Mouse (Mus musculus): Measurements from ENCODE around the gene Scn8a. TPM values are rescaled to one million over a fixed set of nuclear protein-coding genes. Genes with fewer than 3 reads are reported as not detected.
A peak's percentile ranks its signal among the peaks of the same experiment; 100 is the strongest.

Scn8a gene
- polyA plus RNA-seq, 1 experiment from 2014 or later = 5.5 TPM

GRCm38 (mm10) chr15:100884481-100884880 lies 14.8 kb downstream of the Scn8a start:
- ATAC-seq (ENCODE audit: insufficient number of reproducible peaks, low FRiP score, low TSS enrichment, low read depth) = no peak
- 89% methylated on average over 6 of the region's 6 CpGs for WGBS

GRCm38 (mm10) chr15:100891962-100892361 lies 22.3 kb downstream of the Scn8a start:
- Histone ChIP-seq H3K27ac (replicated peaks) (no peak overlapping the region), H3K4me2 (replicated peaks) (no peak overlapping the region), H3K9ac (no peak overlapping the region), H3K4me3 (replicated peaks) (no peak overlapping the region), H3K36me3 (peaks cover 7% of the 10 kb centered on the region; the same call in 1 of the 2 replicates), H3K27me3 (no peaks in the 10 kb centered on the region), H3K9me3 (replicated peaks) (no peaks in the 10 kb centered on the region; the same call in 1 of the 2 replicates), H3K4me1 (no peaks in the 10 kb centered on the region)
- WGBS = 78% methylated on average over 13 of the region's 13 CpGs
- ATAC-seq (ENCODE audit: insufficient number of reproducible peaks, low FRiP score, low TSS enrichment, low read depth) = no peak

More at GRCm38 (mm10) chr15:100884481-100884880, 14.8 kb downstream of the Scn8a start:
- Histone ChIP-seq H3K9me3 (replicated peaks) (no peaks in the 10 kb centered on the region), H3K27me3 (no peaks in the 10 kb centered on the region), H3K4me3 (replicated peaks) (no peak overlapping the region), H3K36me3 (no peaks in the 10 kb centered on the region), H3K9ac (no peak overlapping the region), H3K27ac (replicated peaks) (no peak overlapping the region), H3K4me1 (no peaks in the 10 kb centered on the region), H3K4me2 (replicated peaks) (no peak overlapping the region)

- 97% methylated on average over 23 of the region's 23 CpGs for WGBS
- Histone ChIP-seq H3K4me3 (replicated peaks) (no peak overlapping the region), H3K4me1 (no peaks in the 10 kb centered on the region), H3K9ac (no peak overlapping the region), H3K27me3 (no peaks in the 10 kb centered on the region), H3K27ac (replicated peaks) (no peak overlapping the region), H3K36me3 (peaks cover 7% of the 10 kb centered on the region; the same call in 1 of the 2 replicates), H3K9me3 (replicated peaks) (no peaks in the 10 kb centered on the region; the same call in 1 of the 2 replicates), H3K4me2 (replicated peaks) (no peak overlapping the region)
- no peak for ATAC-seq (ENCODE audit: insufficient number of reproducible peaks, low FRiP score, low TSS enrichment, low read depth)
These were observed 26.8 kb downstream of the Scn8a start for GRCm38 (mm10) chr15:100896502-100896901.

GRCm38 (mm10) chr15:100903811-100904210 lies 34.2 kb downstream of the Scn8a start:
- ATAC-seq (ENCODE audit: insufficient number of reproducible peaks, low FRiP score, low TSS enrichment, low read depth) = no peak
- Histone ChIP-seq H3K27ac (replicated peaks) (no peak overlapping the region), H3K4me3 (replicated peaks) (no peak overlapping the region), H3K9ac (no peak overlapping the region), H3K4me1 (no peaks in the 10 kb centered on the region), H3K9me3 (replicated peaks) (no peaks in the 10 kb centered on the region), H3K4me2 (replicated peaks) (no peak overlapping the region), H3K36me3 (no peaks in the 10 kb centered on the region), H3K27me3 (no peaks in the 10 kb centered on the region)
- WGBS = 76% methylated on average over 9 of the region's 9 CpGs

- no peaks in the 10 kb centered on the region for H3K27me3 ChIP-seq
- no peak for ATAC-seq (ENCODE audit: insufficient number of reproducible peaks, low FRiP score, low TSS enrichment, low read depth)
- H3K4me3 ChIP-seq (replicated peaks) = no peak overlapping the region
- H3K27ac ChIP-seq (replicated peaks) = no peak overlapping the region
- no peak overlapping the region for H3K9ac ChIP-seq
- no peaks in the 10 kb centered on the region for H3K36me3 ChIP-seq
- WGBS = 9% methylated on average over 2 of the region's 2 CpGs
- no peaks in the 10 kb centered on the region for H3K4me1 ChIP-seq
- no peak overlapping the region for H3K4me2 ChIP-seq (replicated peaks)
- no peaks in the 10 kb centered on the region for H3K9me3 ChIP-seq (replicated peaks)
These were observed 35.3 kb downstream of the Scn8a start for GRCm38 (mm10) chr15:100905006-100905405.

GRCm38 (mm10) chr15:100905751-100906150 lies 36.1 kb downstream of the Scn8a start:
- no peaks in the 10 kb centered on the region for H3K36me3 ChIP-seq
- H3K4me3 ChIP-seq (replicated peaks) = no peak overlapping the region
- H3K9me3 ChIP-seq (replicated peaks) = no peaks in the 10 kb centered on the region
- no peak for ATAC-seq (ENCODE audit: insufficient number of reproducible peaks, low FRiP score, low TSS enrichment, low read depth)
- H3K27ac ChIP-seq (replicated peaks) = no peak overlapping the region
- H3K9ac ChIP-seq = no peak overlapping the region
- H3K4me1 ChIP-seq = peaks cover 7% of the 10 kb centered on the region; the same call in 1 of the 2 replicates
- no peaks in the 10 kb centered on the region for H3K27me3 ChIP-seq
- no peak overlapping the region for H3K4me2 ChIP-seq (replicated peaks)
- WGBS = 68% methylated on average over 8 of the region's 8 CpGs

GRCm38 (mm10) chr15:100908817-100909216 lies 39.2 kb downstream of the Scn8a start:
- Histone ChIP-seq H3K4me3 (replicated peaks) (no peak overlapping the region), H3K4me2 (replicated peaks) (no peak overlapping the region), H3K27me3 (no peaks in the 10 kb centered on the region), H3K9me3 (replicated peaks) (no peaks in the 10 kb centered on the region), H3K4me1 (peaks cover 8% of the 10 kb centered on the region; the same call in 1 of the 2 replicates), H3K36me3 (no peaks in the 10 kb centered on the region), H3K9ac (no peak overlapping the region), H3K27ac (replicated peaks) (no peak overlapping the region)
- 45% methylated on average over 3 of the region's 3 CpGs for WGBS
- no peak for ATAC-seq (ENCODE audit: insufficient number of reproducible peaks, low FRiP score, low TSS enrichment, low read depth)

GRCm38 (mm10) chr15:100909734-100910163 lies 40.1 kb downstream of the Scn8a start:
- no peak for ATAC-seq (ENCODE audit: insufficient number of reproducible peaks, low FRiP score, low TSS enrichment, low read depth)
- no peak overlapping the region for H3K27ac ChIP-seq (replicated peaks)

GRCm38 (mm10) chr15:100910381-100910841 lies 40.8 kb downstream of the Scn8a start:
- H3K4me3 ChIP-seq (replicated peaks) = no peak overlapping the region
- no peak overlapping the region for H3K27ac ChIP-seq (replicated peaks)
- H3K9me3 ChIP-seq (replicated peaks) = no peaks in the 10 kb centered on the region
- H3K9ac ChIP-seq = no peak overlapping the region
- no peaks in the 10 kb centered on the region for H3K27me3 ChIP-seq
- peaks cover 11% of the 10 kb centered on the region; the same call in 1 of the 2 replicates for H3K4me1 ChIP-seq
- H3K36me3 ChIP-seq = no peaks in the 10 kb centered on the region
- WGBS = 43% methylated on average over 10 of the region's 10 CpGs
- no peak for ATAC-seq (ENCODE audit: insufficient number of reproducible peaks, low FRiP score, low TSS enrichment, low read depth)
- H3K4me2 ChIP-seq (replicated peaks) = no peak overlapping the region

More at GRCm38 (mm10) chr15:100909734-100910163, 40.1 kb downstream of the Scn8a start:
- no peaks in the 10 kb centered on the region for H3K36me3 ChIP-seq
- no peak overlapping the region for H3K4me3 ChIP-seq (replicated peaks)
- H3K4me1 ChIP-seq = peaks cover 8% of the 10 kb centered on the region; the same call in 1 of the 2 replicates
- H3K9ac ChIP-seq = no peak overlapping the region
- no peak overlapping the region for H3K4me2 ChIP-seq (replicated peaks)
- WGBS = 12% methylated on average over 3 of the region's 3 CpGs
- no peaks in the 10 kb centered on the region for H3K9me3 ChIP-seq (replicated peaks)
- no peaks in the 10 kb centered on the region for H3K27me3 ChIP-seq

GRCm38 (mm10) chr15:100912676-100913266 lies 43.1 kb downstream of the Scn8a start:
- H3K9ac ChIP-seq = no peak overlapping the region
- no peak for ATAC-seq (ENCODE audit: insufficient number of reproducible peaks, low FRiP score, low TSS enrichment, low read depth)
- H3K4me1 ChIP-seq = peaks cover 11% of the 10 kb centered on the region; the same call in 1 of the 2 replicates
- no peak overlapping the region for H3K4me2 ChIP-seq (replicated peaks)
- no peaks in the 10 kb centered on the region for H3K9me3 ChIP-seq (replicated peaks)
- H3K27ac ChIP-seq (replicated peaks) = no peak overlapping the region
- no peaks in the 10 kb centered on the region for H3K27me3 ChIP-seq
- H3K4me3 ChIP-seq (replicated peaks) = no peak overlapping the region
- 85% methylated on average over 3 of the region's 3 CpGs for WGBS
- H3K36me3 ChIP-seq = no peaks in the 10 kb centered on the region

GRCm38 (mm10) chr15:100914734-100915242 lies 45.1 kb downstream of the Scn8a start:
- H3K27me3 ChIP-seq = no peaks in the 10 kb centered on the region
- 2% methylated on average over 24 of the region's 24 CpGs for WGBS
- ATAC-seq (ENCODE audit: insufficient number of reproducible peaks, low FRiP score, low TSS enrichment, low read depth) = no peak; the same call in 1 of the 2 replicates
- H3K27ac ChIP-seq (replicated peaks) = no peak overlapping the region
- peaks cover 11% of the 10 kb centered on the region; the same call in 1 of the 2 replicates for H3K4me1 ChIP-seq
- H3K36me3 ChIP-seq = no peaks in the 10 kb centered on the region
- H3K9me3 ChIP-seq (replicated peaks) = no peaks in the 10 kb centered on the region
- H3K4me3 ChIP-seq (replicated peaks) = peak overlapping the region; percentile 33
- peak overlapping the region; percentile 48 for H3K4me2 ChIP-seq (replicated peaks)
- H3K9ac ChIP-seq = no peak overlapping the region

All from embryonic facial prominence, embryonic 15.5 days (tissue).